Mouse (Mus musculus) midbrain, embryonic 16.5 days (tissue): ENCODE data around the gene Dtx1. TPM values are rescaled to one million over a fixed set of nuclear protein-coding genes. Genes with fewer than 3 reads are reported as not detected.

ENCODE experiments used
- ATAC-seq: fragments of 200-750 bp; cut with Nextera tagmentation; 2 replicates; pipeline ENCODE4 v1.8.0; 2017; ENCODE audit warnings: moderate TSS enrichment
- H3K27ac ChIP-seq: fragments of 300-500 bp; sonication (generic); 2 replicates; pipeline ENCODE4 v1.5.1; 2014; ENCODE audit warnings: mild to moderate bottlenecking, low read length, mixed read lengths
- H3K27me3 ChIP-seq: fragments of 300-500 bp; sonication (generic); 2 replicates; pipeline ENCODE4 v1.6.1; 2014; ENCODE audit warnings: low read depth, low read length, mixed read lengths; ENCODE audit not compliant: control insufficient read depth, insufficient read depth
- H3K36me3 ChIP-seq: fragments of 300-500 bp; sonication (generic); 2 replicates; pipeline ENCODE4 v1.6.1; 2014; ENCODE audit warnings: mild to moderate bottlenecking, low read length, moderate library complexity, mixed read lengths; ENCODE audit not compliant: control insufficient read depth, insufficient read depth
- H3K4me1 ChIP-seq: fragments of 300-500 bp; sonication (generic); 2 replicates; pipeline ENCODE4 v1.6.1; 2014; ENCODE audit warnings: mild to moderate bottlenecking, low read length, mixed read lengths; ENCODE audit not compliant: control insufficient read depth, insufficient read depth
- H3K4me2 ChIP-seq: fragments of 300-500 bp; sonication (generic); 2 replicates; pipeline ENCODE4 v1.6.1; 2014; ENCODE audit warnings: mild to moderate bottlenecking, low read length, mixed read lengths
- H3K4me3 ChIP-seq: fragments of 300-500 bp; sonication (generic); 2 replicates; pipeline ENCODE4 v1.5.1; 2014; ENCODE audit warnings: low read depth, mild to moderate bottlenecking, low read length, moderate library complexity, mixed read lengths
- H3K9ac ChIP-seq: fragments of 300-500 bp; sonication (generic); 2 replicates; pipeline ENCODE4 v1.6.1; 2014; ENCODE audit warnings: low read depth, low read length, mixed read lengths
- H3K9me3 ChIP-seq: fragments of 300-500 bp; sonication (generic); replicated peaks from 2 replicates; pipeline ENCODE4 v1.6.1; 2014; ENCODE audit warnings: mild to moderate bottlenecking, low read length, mixed read lengths; ENCODE audit not compliant: control insufficient read depth, poor library complexity, severe bottlenecking
- WGBS: fragments of 180-500 bp; shearing (Covaris S2); extraction: QIAGEN DNeasy Blood & Tissue Kit; methylation state at CpG from one replicate; pipeline ENCODE4 v1.1.7; 2014; 5-methylcytosine and 5-hydroxymethylcytosine counted together
- polyA plus RNA-seq: library from polyadenylated mRNA; unstranded; fragments of >200 nt; fragmentation: Nextera tagmentation; extraction: Ambion mirVana; gene quantifications from 2 replicates; pipeline ENCODE4 v1.2.1, GENCODE M21; 2015

Gene Dtx1
- polyA plus RNA-seq, 1 experiment from 2014 or later = 49.6 TPM

GRCm38 (mm10) chr5:120698801-120699391 lies 12.8 kb downstream of the Dtx1 start:
- ATAC-seq = 0 out of 2 replicates have a peak, but pooled peaks have one; percentile 12
- Histone ChIP-seq H3K4me1 (peaks cover 20% of the 10 kb centered on the region), H3K4me3 (no peak overlapping the region), H3K9me3 (no peaks in the 10 kb centered on the region), H3K36me3 (peaks cover 7% of the 10 kb centered on the region; the same call in 1 of the 2 replicates), H3K27me3 (peaks cover 11% of the 10 kb centered on the region), H3K27ac (peak overlapping the region; percentile 59), H3K9ac (no peak overlapping the region; the same call in 1 of the 2 replicates), H3K4me2 (no peak overlapping the region)
- 21% methylated on average over 16 of the region's 16 CpGs for WGBS

DNA sequence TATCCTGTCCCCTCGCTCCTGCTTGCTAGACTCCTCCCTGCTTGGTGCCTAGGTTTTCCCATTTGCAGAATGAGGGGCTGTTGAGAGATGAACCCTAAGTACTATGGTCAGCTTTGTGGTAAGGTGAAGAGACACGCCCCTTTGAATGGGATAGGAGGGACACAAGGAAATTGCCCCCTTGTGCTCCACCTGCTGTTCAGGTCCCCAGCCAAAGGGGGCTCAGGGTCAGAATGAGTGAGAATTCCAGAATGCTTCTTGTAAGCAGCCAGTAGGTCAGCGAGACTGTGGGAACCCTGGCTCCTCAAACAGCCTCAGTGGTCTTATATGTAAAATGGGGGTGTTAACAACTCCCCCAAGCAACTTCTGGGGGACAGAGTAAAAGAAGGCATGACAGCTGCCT lies 13.5 kb downstream of the Dtx1 start:
- Histone ChIP-seq H3K4me1 (peaks cover 20% of the 10 kb centered on the region), H3K27ac (no peak overlapping the region), H3K9me3 (no peaks in the 10 kb centered on the region), H3K4me2 (no peak overlapping the region), H3K4me3 (no peak overlapping the region), H3K36me3 (peaks cover 12% of the 10 kb centered on the region; the same call in 1 of the 2 replicates), H3K27me3 (peaks cover 11% of the 10 kb centered on the region), H3K9ac (no peak overlapping the region; the same call in 1 of the 2 replicates)
- no peak for ATAC-seq
- 70% methylated on average over 3 of the region's 3 CpGs for WGBS

DNA sequence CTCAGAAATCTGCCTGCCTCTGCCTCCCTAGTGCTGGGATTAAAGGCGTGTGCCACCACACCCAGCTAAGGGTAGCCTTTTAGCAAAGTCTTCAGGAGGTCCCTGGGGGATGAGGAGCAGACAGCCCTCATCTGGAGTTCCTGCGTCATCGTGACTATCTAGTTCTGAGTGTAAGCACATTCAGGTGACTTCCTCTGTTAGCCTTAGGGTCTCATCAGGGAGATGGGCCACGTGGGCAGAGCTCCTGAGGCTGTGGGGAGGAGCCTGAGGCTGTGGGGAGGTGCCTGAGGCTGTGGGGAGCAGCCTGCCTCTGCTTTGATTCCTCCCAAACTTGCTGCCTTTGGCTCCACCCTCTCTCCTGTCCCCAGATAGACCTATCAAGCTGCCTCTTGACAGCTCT lies 14.9 kb downstream of the Dtx1 start:
- 64% methylated on average over 4 of the region's 4 CpGs for WGBS
- Histone ChIP-seq H3K27ac (no peak overlapping the region), H3K4me3 (no peak overlapping the region), H3K27me3 (peaks cover 11% of the 10 kb centered on the region), H3K4me2 (no peak overlapping the region), H3K4me1 (peaks cover 20% of the 10 kb centered on the region), H3K9ac (no peak overlapping the region), H3K36me3 (peaks cover 17% of the 10 kb centered on the region; the same call in 1 of the 2 replicates), H3K9me3 (no peaks in the 10 kb centered on the region)
- no peak for ATAC-seq

GRCm38 (mm10) chr5:120696057-120696743 lies 15.5 kb downstream of the Dtx1 start:
- no peak overlapping the region for H3K27ac ChIP-seq
- H3K36me3 ChIP-seq = peaks cover 17% of the 10 kb centered on the region; the same call in 1 of the 2 replicates
- no peak overlapping the region for H3K9ac ChIP-seq
- no peak overlapping the region for H3K4me2 ChIP-seq
- H3K9me3 ChIP-seq = no peaks in the 10 kb centered on the region
- peaks cover 11% of the 10 kb centered on the region for H3K27me3 ChIP-seq
- WGBS = 74% methylated on average over 16 of the region's 16 CpGs
- no peak for ATAC-seq
- H3K4me3 ChIP-seq = no peak overlapping the region
- H3K4me1 ChIP-seq = peaks cover 19% of the 10 kb centered on the region

DNA sequence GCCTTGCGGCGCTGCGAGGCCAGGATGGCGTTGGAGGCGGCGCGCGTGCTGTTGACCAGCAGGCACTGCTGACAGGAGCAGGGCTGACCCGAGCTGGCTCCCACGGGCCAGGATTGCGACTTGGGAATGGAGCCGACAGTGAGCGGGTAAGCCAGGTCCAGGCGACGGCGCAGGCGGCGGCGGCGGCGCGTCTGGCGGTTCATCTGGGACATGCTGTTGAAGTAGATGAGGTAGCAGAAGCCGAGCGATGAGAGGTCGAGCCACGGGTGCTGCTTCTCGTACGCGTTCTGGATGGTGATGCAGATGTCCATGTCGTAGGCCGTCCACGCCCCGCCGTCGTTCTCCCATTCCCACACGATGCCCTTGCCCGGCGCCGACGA lies 17.0 kb downstream of the Dtx1 start:
- WGBS = 6% methylated on average over 35 of the region's 41 CpGs
- Histone ChIP-seq H3K4me1 (peaks cover 17% of the 10 kb centered on the region), H3K9ac (no peak overlapping the region), H3K27ac (no peak overlapping the region), H3K4me3 (no peak overlapping the region), H3K9me3 (no peaks in the 10 kb centered on the region), H3K36me3 (peaks cover 22% of the 10 kb centered on the region), H3K27me3 (peaks cover 11% of the 10 kb centered on the region), H3K4me2 (no peak overlapping the region)
- no peak for ATAC-seq

DNA sequence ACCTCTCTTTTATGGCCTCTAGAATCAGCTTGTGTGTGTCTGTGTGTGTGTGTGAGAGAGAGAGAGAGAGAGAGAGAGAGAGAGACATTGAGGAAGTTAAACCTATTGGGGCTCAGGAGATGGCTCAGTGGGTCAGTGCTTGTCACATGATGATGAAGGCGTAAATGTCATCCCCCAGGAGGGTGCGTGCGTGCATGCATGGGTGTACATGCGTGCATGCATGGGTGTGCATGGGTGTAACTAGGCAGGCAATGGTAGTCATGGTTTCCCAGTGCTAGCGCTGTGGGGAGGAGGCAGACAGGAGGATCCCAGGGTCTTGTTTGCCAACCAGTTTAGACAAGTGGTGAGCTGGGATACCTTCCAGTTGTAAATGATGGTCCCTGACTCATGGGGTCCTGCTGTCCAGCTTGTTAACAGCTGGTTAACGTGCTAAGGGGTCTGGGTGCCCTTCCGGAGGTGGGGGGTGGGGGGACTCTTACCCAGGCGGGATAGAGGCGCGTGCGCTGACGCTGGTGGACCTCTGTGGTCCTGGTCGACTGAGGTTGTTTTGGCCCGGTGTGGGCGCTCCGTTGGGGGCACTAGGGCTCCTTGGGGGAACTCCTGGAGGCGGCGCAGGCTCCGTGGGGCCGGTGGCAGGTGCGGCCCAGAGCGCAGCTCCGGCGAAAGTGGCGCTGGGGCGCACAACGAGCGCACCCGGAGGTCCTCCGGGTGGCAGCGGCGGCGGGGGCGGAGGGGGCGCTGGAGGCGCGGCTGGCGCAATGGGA lies 17.6 kb downstream of the Dtx1 start:
- WGBS = 15% methylated on average over 38 of the region's 38 CpGs
- Histone ChIP-seq H3K9ac (no peak overlapping the region), H3K9me3 (no peaks in the 10 kb centered on the region), H3K4me3 (no peak overlapping the region), H3K27me3 (peaks cover 11% of the 10 kb centered on the region), H3K36me3 (peaks cover 22% of the 10 kb centered on the region), H3K4me1 (peaks cover 11% of the 10 kb centered on the region; the same call in 1 of the 2 replicates), H3K4me2 (no peak overlapping the region), H3K27ac (no peak overlapping the region)
- ATAC-seq = no peak

DNA sequence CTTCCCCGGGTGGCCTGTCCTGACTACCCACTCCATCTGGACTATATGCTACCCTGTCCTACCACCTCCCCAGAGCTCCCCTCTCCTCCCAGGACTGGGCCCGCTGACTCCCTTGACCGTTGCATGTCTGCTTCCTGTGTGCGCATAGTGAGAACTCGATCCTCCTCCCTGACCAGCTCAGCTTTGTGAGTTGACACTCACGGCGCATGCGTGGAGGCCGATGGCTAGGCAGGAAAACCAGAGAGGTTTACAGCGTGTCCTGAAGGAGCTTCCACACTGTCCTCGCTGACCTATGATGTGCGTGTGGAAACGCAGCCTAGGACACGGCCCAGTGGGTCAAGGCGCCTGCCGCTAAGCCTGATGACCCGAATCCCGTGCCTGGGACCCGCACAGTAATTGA lies 19.7 kb downstream of the Dtx1 start:
- Histone ChIP-seq H3K4me1 (peaks cover 2% of the 10 kb centered on the region; the same call in 1 of the 2 replicates), H3K9ac (no peak overlapping the region), H3K9me3 (no peaks in the 10 kb centered on the region), H3K27me3 (peaks cover 11% of the 10 kb centered on the region), H3K4me3 (no peak overlapping the region), H3K27ac (no peak overlapping the region), H3K4me2 (no peak overlapping the region), H3K36me3 (peaks cover 31% of the 10 kb centered on the region)
- no peak for ATAC-seq
- WGBS = 77% methylated on average over 19 of the region's 19 CpGs

GRCm38 (mm10) chr5:120690417-120690816 lies 21.3 kb downstream of the Dtx1 start:
- no peak for ATAC-seq
- Histone ChIP-seq H3K4me1 (peaks cover 2% of the 10 kb centered on the region; the same call in 1 of the 2 replicates), H3K27ac (no peak overlapping the region), H3K27me3 (peaks cover 6% of the 10 kb centered on the region), H3K36me3 (peaks cover 41% of the 10 kb centered on the region), H3K4me3 (no peak overlapping the region), H3K4me2 (no peak overlapping the region), H3K9ac (no peak overlapping the region), H3K9me3 (no peaks in the 10 kb centered on the region)
- 65% methylated on average over 4 of the region's 4 CpGs for WGBS

GRCm38 (mm10) chr5:120688434-120688833 lies 23.3 kb downstream of the Dtx1 start:
- Histone ChIP-seq H3K4me1 (no peaks in the 10 kb centered on the region), H3K27ac (no peak overlapping the region), H3K9me3 (no peaks in the 10 kb centered on the region), H3K4me3 (no peak overlapping the region), H3K27me3 (no peaks in the 10 kb centered on the region), H3K9ac (no peak overlapping the region), H3K36me3 (peaks cover 40% of the 10 kb centered on the region), H3K4me2 (no peak overlapping the region)
- 48% methylated on average over 3 of the region's 4 CpGs for WGBS
- no peak for ATAC-seq
